8 mouse cellular contexts compared by ENCODE assay signal in genomic region chr2:13543519-13544124, GRCm38 (mm10). TPM values are rescaled to one million over a fixed set of nuclear protein-coding genes. Genes with fewer than 3 reads are reported as not detected.
DNase-seq lines count a peak whose midpoint lies in the region; ATAC-seq lines count a peak whose summit lies in the region.

No protein-coding gene starts in this region.

- peak; percentile 31; the same call in 1 of the 2 replicates for ATAC-seq in forebrain, embryonic 11.5 days (replicated peaks; ENCODE audit: low FRiP score)
- peak; percentile 37 for ATAC-seq in neural tube, embryonic 15.5 days (ENCODE audit: low FRiP score)

- peak overlapping the region; percentile 98 for H3K27ac ChIP-seq in forebrain, embryonic 11.5 days (ENCODE audit: low read depth, low read length)
- peak overlapping the region; percentile 97 for H3K27ac ChIP-seq in limb, embryonic 10.5 days
- peak overlapping the region; percentile 94 for H3K27ac ChIP-seq in neural tube, embryonic 15.5 days (replicated peaks)

- 0 out of 2 replicates have a peak, but pooled peaks cover 2% of the 10 kb centered on the region for H3K4me1 ChIP-seq in forebrain, embryonic 11.5 days (replicated peaks; ENCODE audit: control insufficient read depth, insufficient read depth, low read length)
- H3K4me1 ChIP-seq in limb, embryonic 10.5 days = peaks cover 16% of the 10 kb centered on the region
- peaks cover 9% of the 10 kb centered on the region for H3K4me1 ChIP-seq in neural tube, embryonic 15.5 days

- H3K4me3 ChIP-seq in forebrain, embryonic 11.5 days (ENCODE audit: low read depth, low read length) = peak overlapping the region; percentile 49
- H3K4me3 ChIP-seq in limb, embryonic 10.5 days = peak overlapping the region; percentile 75
- peak overlapping the region; percentile 73 for H3K4me3 ChIP-seq in neural tube, embryonic 15.5 days (replicated peaks)

- 51% methylated on average over 8 of the region's 8 CpGs for WGBS in forebrain, embryonic 11.5 days
- 68% methylated on average over 8 of the region's 8 CpGs for WGBS in limb, embryonic 10.5 days
- 39% methylated on average over 8 of the region's 8 CpGs for WGBS in neural tube, embryonic 15.5 days

- peak overlapping the region; percentile 46 for H3K4me2 ChIP-seq in forebrain, embryonic 11.5 days (ENCODE audit: low read depth, low read length, severe bottlenecking)
- peak overlapping the region; percentile 72 for H3K4me2 ChIP-seq in neural tube, embryonic 15.5 days

- no peaks in the 10 kb centered on the region for H3K27me3 ChIP-seq in forebrain, embryonic 11.5 days (ENCODE audit: control insufficient read depth, insufficient read depth, low read length)
- H3K27me3 ChIP-seq in limb, embryonic 10.5 days (ENCODE audit: low read depth, poor library complexity, severe bottlenecking) = no peaks in the 10 kb centered on the region
- no peaks in the 10 kb centered on the region for H3K27me3 ChIP-seq in neural tube, embryonic 15.5 days (replicated peaks)

- DNase-seq in 3T3-L1 (ENCODE audit: low read depth, low spot score) = peak; percentile 26
- DNase-seq in B cell, adult 2 months = peak; percentile 17
- peak; percentile 52 for DNase-seq in forebrain, embryonic 11.5 days (ENCODE audit: low spot score)
- no peak for DNase-seq in limb, embryonic 10.5 days (ENCODE audit: low spot score)
- no peak for DNase-seq in adrenal gland, adult 18-20 months (ENCODE audit: low spot score in 2 of 2)
- no peak for DNase-seq in embryo, embryonic 11 days
- no peak for DNase-seq in cerebellum, postnatal 4 days (ENCODE audit: low spot score in 2 of 2)

- H3K9me3 ChIP-seq in forebrain, embryonic 11.5 days (ENCODE audit: control insufficient read depth, low read length) = no peaks in the 10 kb centered on the region
- no peaks in the 10 kb centered on the region for H3K9me3 ChIP-seq in limb, embryonic 10.5 days (replicated peaks)
- no peaks in the 10 kb centered on the region for H3K9me3 ChIP-seq in neural tube, embryonic 15.5 days (replicated peaks)

- H3K9ac ChIP-seq in forebrain, embryonic 11.5 days (ENCODE audit: low read length) = peak overlapping the region; percentile 63
- H3K9ac ChIP-seq in neural tube, embryonic 15.5 days (replicated peaks) = peak overlapping the region; percentile 85

- H3K36me3 ChIP-seq in forebrain, embryonic 11.5 days (ENCODE audit: control insufficient read depth, insufficient read depth, low read length) = no peaks in the 10 kb centered on the region
- no peaks in the 10 kb centered on the region for H3K36me3 ChIP-seq in limb, embryonic 10.5 days
- H3K36me3 ChIP-seq in neural tube, embryonic 15.5 days = no peaks in the 10 kb centered on the region

RNA-seq across cellular contexts. Expression of gene Trdmt1, which starts 0.8 kb away (rescaled TPM):
- 9.4 and 9.5 TPM in 2 replicates for polyA plus RNA-seq in forebrain, embryonic 11.5 days (2014; fragmentation: Nextera tagmentation; extraction: Ambion mirVana)
- 7.7 and 8.2 TPM in 2 replicates for polyA plus RNA-seq in limb, embryonic 10.5 days (2016; fragmentation: Nextera tagmentation; extraction: Ambion mirVana)
- 8.8 and 9.7 TPM in 2 replicates for polyA plus RNA-seq in neural tube, embryonic 15.5 days (2015; fragmentation: Nextera tagmentation; extraction: Ambion mirVana)
- 1 to 10 TPM; 2.8 to 3.2 TPM for total RNA-seq in adrenal gland, adult 18-20 months (2021)

RNA-seq across cellular contexts. Expression of gene Vim, which starts 30.1 kb away (rescaled TPM):
- 1,259 and 1,264 TPM in 2 replicates for polyA plus RNA-seq in forebrain, embryonic 11.5 days (2014; fragmentation: Nextera tagmentation; extraction: Ambion mirVana)
- 183 and 240 TPM in 2 replicates for polyA plus RNA-seq in limb, embryonic 10.5 days (2016; fragmentation: Nextera tagmentation; extraction: Ambion mirVana)
- 441 and 489 TPM in 2 replicates for polyA plus RNA-seq in neural tube, embryonic 15.5 days (2015; fragmentation: Nextera tagmentation; extraction: Ambion mirVana)
- 100 to 1,000 TPM; 152 to 479 TPM for total RNA-seq in adrenal gland, adult 18-20 months (2021)

RNA-seq across cellular contexts. Expression of gene Cubn, which starts 52.0 kb away (rescaled TPM):
- polyA plus RNA-seq in forebrain, embryonic 11.5 days (2014; fragmentation: Nextera tagmentation; extraction: Ambion mirVana) = 0.32 and 0.49 TPM in 2 replicates
- 0.05 TPM in 2 replicates for polyA plus RNA-seq in limb, embryonic 10.5 days (2016; fragmentation: Nextera tagmentation; extraction: Ambion mirVana)
- 0.32 and 0.88 TPM in 2 replicates for polyA plus RNA-seq in neural tube, embryonic 15.5 days (2015; fragmentation: Nextera tagmentation; extraction: Ambion mirVana)
- total RNA-seq in adrenal gland, adult 18-20 months (2021) = under 1 TPM; 0.19 to 0.36 TPM

Comparison
In these comparisons a context has a peak if more than half of its experiments do, and no peak if none do; other contexts are left out.
1. DNase-seq: peak in 3T3-L1 (single experiment), B cell, adult 2 months (2 of 2) and forebrain, embryonic 11.5 days (single experiment); none in limb, embryonic 10.5 days (single experiment), adrenal gland, adult 18-20 months (0 of 2), embryo, embryonic 11 days (single experiment) and cerebellum, postnatal 4 days (0 of 2).
2. Peak in every context shown above with its lines, with median percentiles within 50 percentile points of each other: H3K27ac ChIP-seq and H3K4me3 ChIP-seq.